11 mouse cellular contexts compared by ENCODE assay signal in the genomic region with DNA sequence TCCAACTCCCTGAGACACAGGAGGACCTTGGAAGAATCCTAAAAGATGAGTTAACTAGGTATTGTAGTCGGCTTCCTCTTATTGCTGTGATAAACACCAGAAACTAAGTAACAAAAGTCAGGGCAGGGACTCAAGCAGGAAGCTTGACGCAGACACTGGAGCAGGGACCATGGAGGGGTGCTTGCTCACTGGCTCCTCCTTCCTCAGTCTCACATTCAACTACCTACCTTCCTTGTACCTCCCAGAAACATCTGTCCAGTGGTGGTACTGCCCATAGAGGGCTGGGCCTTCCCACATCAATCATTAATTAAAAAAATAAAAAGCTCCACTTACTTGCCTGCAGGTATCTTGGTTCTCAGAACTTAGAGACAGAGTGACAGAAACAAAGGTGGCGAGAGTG.
A peak's percentile ranks its signal among the peaks of the same experiment; 100 is the strongest.
DNase-seq lines count a peak whose midpoint lies in the region; ATAC-seq and TF ChIP-seq lines count a peak whose summit lies in the region.
"Had no signal": no experiment of that assay in that cellular context is flagged by ENCODE, and none has a peak within 500 bp of the region (broad histone marks: within the 10 kb centered on the region; RNA-seq: fewer than 3 reads in every experiment).

No protein-coding gene starts in this region.

- no peaks in the 10 kb centered on the region for H3K36me3 ChIP-seq in forebrain, embryonic 12.5 days (replicated peaks)
- no peaks in the 10 kb centered on the region for H3K36me3 ChIP-seq in forebrain, embryonic 16.5 days (ENCODE audit: control insufficient read depth, insufficient read depth)
- H3K36me3 ChIP-seq in kidney, embryonic 15.5 days: no peaks in the 10 kb centered on the region
- no peaks in the 10 kb centered on the region for H3K36me3 ChIP-seq in embryonic facial prominence, embryonic 11.5 days (replicated peaks; ENCODE audit: control insufficient read depth, insufficient read depth, low read depth, low read length)
- H3K36me3 ChIP-seq in limb, embryonic 14.5 days (ENCODE audit: control insufficient read depth, insufficient read depth, low read length): no peaks in the 10 kb centered on the region
- H3K36me3 ChIP-seq: lung, embryonic 15.5 days had no signal

- H3K4me1 ChIP-seq in forebrain, embryonic 12.5 days: peaks cover 36% of the 10 kb centered on the region
- peaks cover 5% of the 10 kb centered on the region for H3K4me1 ChIP-seq in forebrain, embryonic 16.5 days (replicated peaks; ENCODE audit: control insufficient read depth, insufficient read depth, low read length)
- peaks cover 24% of the 10 kb centered on the region for H3K4me1 ChIP-seq in kidney, embryonic 15.5 days
- H3K4me1 ChIP-seq in embryonic facial prominence, embryonic 11.5 days (ENCODE audit: control insufficient read depth, insufficient read depth, low read length): no peaks in the 10 kb centered on the region; the same call in 1 of the 2 replicates
- peaks cover 15% of the 10 kb centered on the region for H3K4me1 ChIP-seq in limb, embryonic 14.5 days (ENCODE audit: control insufficient read depth, insufficient read depth, low read length)

- no peaks in the 10 kb centered on the region for H3K27me3 ChIP-seq in forebrain, embryonic 12.5 days
- no peaks in the 10 kb centered on the region for H3K27me3 ChIP-seq in forebrain, embryonic 16.5 days (replicated peaks; ENCODE audit: control insufficient read depth, insufficient read depth, low read length)
- H3K27me3 ChIP-seq in kidney, embryonic 15.5 days: no peaks in the 10 kb centered on the region
- H3K27me3 ChIP-seq in embryonic facial prominence, embryonic 11.5 days (ENCODE audit: control insufficient read depth, insufficient read depth, low read length): no peaks in the 10 kb centered on the region
- no peaks in the 10 kb centered on the region for H3K27me3 ChIP-seq in limb, embryonic 14.5 days (ENCODE audit: control insufficient read depth, insufficient read depth, low read length)
- H3K27me3 ChIP-seq: lung, embryonic 15.5 days had no signal

- H3K4me2 ChIP-seq in forebrain, embryonic 12.5 days: no peak overlapping the region
- H3K4me2 ChIP-seq in forebrain, embryonic 16.5 days (ENCODE audit: low read length): no peak overlapping the region
- no peak overlapping the region for H3K4me2 ChIP-seq in kidney, embryonic 15.5 days
- no peak overlapping the region for H3K4me2 ChIP-seq in embryonic facial prominence, embryonic 11.5 days (ENCODE audit: low read depth, low read length)
- no peak overlapping the region for H3K4me2 ChIP-seq in limb, embryonic 14.5 days (replicated peaks; ENCODE audit: low read depth, low read length, severe bottlenecking)
- H3K4me2 ChIP-seq: lung, embryonic 15.5 days had no signal

- 40% methylated on average over 3 of the region's 3 CpGs for WGBS in forebrain, embryonic 12.5 days
- 40% methylated on average over 3 of the region's 3 CpGs for WGBS in forebrain, embryonic 16.5 days
- 50% methylated on average over 3 of the region's 3 CpGs for WGBS in kidney, embryonic 15.5 days
- 52% methylated on average over 3 of the region's 3 CpGs for WGBS in embryonic facial prominence, embryonic 11.5 days
- WGBS in limb, embryonic 14.5 days: 54% methylated on average over 3 of the region's 3 CpGs

- no peak for TF ChIP-seq POLR2A in limb, embryonic 14.5 days (IDR thresholded peaks at IDR 0.05; ENCODE audit: borderline replicate concordance, extremely low read depth, insufficient read depth, insufficient read length)

- no peaks in the 10 kb centered on the region for H3K9me3 ChIP-seq in forebrain, embryonic 12.5 days
- H3K9me3 ChIP-seq in forebrain, embryonic 16.5 days (ENCODE audit: control insufficient read depth, low read length): no peaks in the 10 kb centered on the region
- no peaks in the 10 kb centered on the region for H3K9me3 ChIP-seq in kidney, embryonic 15.5 days (replicated peaks)
- no peaks in the 10 kb centered on the region for H3K9me3 ChIP-seq in embryonic facial prominence, embryonic 11.5 days (replicated peaks; ENCODE audit: control insufficient read depth, low read length)
- no peaks in the 10 kb centered on the region for H3K9me3 ChIP-seq in limb, embryonic 14.5 days (ENCODE audit: control insufficient read depth, low read length)
- H3K9me3 ChIP-seq: lung, embryonic 15.5 days had no signal

- H3K9ac ChIP-seq in forebrain, embryonic 12.5 days: no peak overlapping the region
- H3K9ac ChIP-seq in forebrain, embryonic 16.5 days (replicated peaks; ENCODE audit: low read depth, low read length): no peak overlapping the region
- H3K9ac ChIP-seq in kidney, embryonic 15.5 days: no peak overlapping the region
- no peak overlapping the region for H3K9ac ChIP-seq in embryonic facial prominence, embryonic 11.5 days (replicated peaks; ENCODE audit: low read length)
- H3K9ac ChIP-seq in limb, embryonic 14.5 days (ENCODE audit: low read depth, low read length, severe bottlenecking): no peak overlapping the region
- H3K9ac ChIP-seq: lung, embryonic 15.5 days had no signal

- no peak overlapping the region for H3K4me3 ChIP-seq in forebrain, embryonic 12.5 days (replicated peaks)
- H3K4me3 ChIP-seq in forebrain, embryonic 16.5 days (replicated peaks; ENCODE audit: low read length): no peak overlapping the region
- no peak overlapping the region for H3K4me3 ChIP-seq in kidney, embryonic 15.5 days (replicated peaks)
- H3K4me3 ChIP-seq in embryonic facial prominence, embryonic 11.5 days (ENCODE audit: low read depth, low read length): no peak overlapping the region
- no peak overlapping the region for H3K4me3 ChIP-seq in limb, embryonic 14.5 days (replicated peaks; ENCODE audit: low read length)
- H3K4me3 ChIP-seq: lung, embryonic 15.5 days had no signal

- no peak for DNase-seq in kidney, adult 9 months
- DNase-seq in embryonic facial prominence, embryonic 11.5 days (ENCODE audit: low spot score): peak; percentile 22
- DNase-seq in limb, embryonic 14.5 days (ENCODE audit: low spot score): no peak
- DNase-seq in gastrocnemius, postnatal 36 days: no peak
- DNase-seq: cerebellum, postnatal 14 days; layer of hippocampus, postnatal 36 days had no signal

- ATAC-seq in forebrain, embryonic 12.5 days (ENCODE audit: low FRiP score): no peak
- ATAC-seq in forebrain, embryonic 16.5 days: no peak
- no peak for ATAC-seq in kidney, embryonic 15.5 days (replicated peaks; ENCODE audit: low FRiP score)
- no peak; the same call in 1 of the 2 replicates for ATAC-seq in embryonic facial prominence, embryonic 11.5 days (replicated peaks; ENCODE audit: insufficient number of reproducible peaks, low FRiP score, low TSS enrichment, low read depth)
- no peak for ATAC-seq in limb, embryonic 14.5 days (ENCODE audit: low FRiP score, low read depth)
- no peak for ATAC-seq in erythroid progenitor cell, adult 5-6 weeks (replicated peaks; ENCODE audit: low FRiP score, poor library complexity, severe bottlenecking)

- peak overlapping the region; percentile 76 for H3K27ac ChIP-seq in forebrain, embryonic 12.5 days
- H3K27ac ChIP-seq in forebrain, embryonic 16.5 days (ENCODE audit: low read length): no peak overlapping the region
- H3K27ac ChIP-seq in kidney, embryonic 15.5 days: peak overlapping the region; percentile 83
- H3K27ac ChIP-seq in embryonic facial prominence, embryonic 11.5 days (replicated peaks; ENCODE audit: low read depth, low read length): peak overlapping the region; percentile 79; the same call in 1 of the 2 replicates
- H3K27ac ChIP-seq in limb, embryonic 14.5 days (replicated peaks; ENCODE audit: low read depth, low read length): peak overlapping the region; percentile 59; the same call in 1 of the 2 replicates

- intact Hi-C loops in gastrocnemius, postnatal 36 days (cut with DNase I): no loop called here
